Mouse (Mus musculus) heart, adult 10 weeks (tissue): ENCODE measurements around the gene AF067063. TPM values are rescaled to one million over a fixed set of nuclear protein-coding genes. Genes with fewer than 3 reads are reported as not detected.

Source experiments
- polyA plus RNA-seq: library from polyadenylated mRNA; stranded (reverse); fragments of 350-450 nt; fragmentation: Illumina TruSeq; extraction: RNeasy Lipid Tissue Mini Kit (QIAGEN cat#74804); gene quantifications from one replicate; pipeline ENCODE4 v1.2.3, GENCODE M21; 2014; ENCODE audit warnings: low read depth, low replicate concordance

AF067063 gene
- not detected for polyA plus RNA-seq

GRCm38 (mm10) chr13:119830116-119830515 lies at the start of gene AF067063:
TSS of gene AF067063 (minus strand) at chr13:119830216.

DNA sequence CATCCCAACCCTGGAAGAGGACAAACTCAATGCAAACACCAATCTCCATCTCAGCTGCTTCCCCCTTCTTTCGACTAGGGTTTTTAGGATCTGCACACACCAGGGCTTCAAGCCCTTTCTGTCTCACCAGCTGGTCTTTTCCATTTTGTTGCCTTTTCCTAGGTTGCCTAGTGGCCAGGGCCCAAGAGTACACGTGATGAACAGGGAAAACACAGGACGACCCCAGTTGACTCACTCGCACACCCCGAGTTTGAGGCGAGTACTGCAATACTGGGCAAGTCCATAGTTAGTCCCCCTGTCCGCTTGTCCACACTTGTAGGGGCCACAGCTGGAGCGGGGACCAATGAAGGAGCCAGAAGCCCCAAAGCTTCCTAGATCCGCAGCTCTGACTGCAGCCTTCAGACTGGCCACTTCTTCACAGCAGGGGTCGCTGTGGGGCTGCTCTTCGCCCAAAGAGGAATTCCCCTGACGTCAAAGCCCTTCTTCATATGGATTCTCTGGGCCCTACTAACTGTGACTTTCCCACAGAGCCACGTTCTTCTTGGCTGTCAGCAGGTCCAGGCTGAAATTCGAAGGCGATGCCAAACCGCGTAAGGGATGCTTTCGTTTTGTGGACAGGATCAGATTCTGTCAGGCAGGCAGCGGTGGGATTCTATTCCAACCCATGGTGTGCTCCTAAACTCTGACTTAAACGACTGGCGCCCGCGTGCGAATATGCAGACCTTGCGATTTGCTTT lies 5.5 kb upstream of the AF067063 start, which contains the start of gene D13Ertd608e:
D13Ertd608e (plus strand) TSS at position 687 of the 737 bp plus-strand sequence.

DNA sequence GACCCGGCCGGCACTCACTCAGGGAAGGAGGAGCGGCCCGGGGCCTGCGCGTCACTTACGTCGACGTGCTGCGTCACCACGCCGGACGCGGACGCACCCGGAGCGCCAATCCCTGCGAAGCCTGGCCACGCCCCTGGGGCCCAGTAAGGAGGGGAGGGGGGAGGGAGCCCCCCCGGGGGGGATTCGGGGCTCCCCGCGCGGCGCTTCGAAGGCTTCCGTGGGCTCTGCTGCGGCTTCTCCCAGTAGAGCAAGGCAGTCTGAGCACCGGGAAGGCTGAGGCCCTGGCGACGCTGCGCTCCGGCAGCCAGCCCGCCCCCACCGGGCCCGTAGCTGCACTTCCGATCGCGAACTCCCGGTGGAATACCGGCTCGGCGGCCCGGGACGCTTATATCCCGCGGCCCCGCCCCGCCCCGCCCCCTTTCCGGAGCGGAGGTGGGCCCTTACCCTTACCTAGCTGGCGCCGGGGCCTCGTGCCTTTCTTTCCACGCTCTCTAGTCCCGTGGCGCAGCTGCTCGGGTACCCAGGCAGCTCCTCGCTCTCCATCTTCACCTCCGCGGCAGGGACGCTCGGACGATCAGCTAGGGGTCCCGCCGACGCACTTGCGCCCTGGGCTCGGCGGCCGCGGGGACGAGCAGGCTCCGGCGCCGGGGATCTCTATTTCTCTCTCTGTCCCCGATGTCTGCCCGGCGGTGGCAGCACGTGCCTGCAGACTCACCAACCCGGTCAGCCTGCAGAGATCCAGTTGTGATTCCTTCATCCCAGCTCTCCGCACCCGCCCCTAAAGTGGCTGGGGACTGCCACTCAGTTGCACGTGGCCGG lies 39.0 kb downstream of the AF067063 start, which contains the start of gene Zfp131:
Zfp131 (minus strand) TSS at position 129 of the 819 bp plus-strand sequence.

Other genes with a start within 250 kb of the AF067063 start
- gene Ccl28, start 206.4 kb downstream of the AF067063 start, polyA plus RNA-seq, result 0.34 TPM
- 34.6 TPM for gene Hmgcs1, start 139.8 kb downstream of the AF067063 start, polyA plus RNA-seq
- 2.5 TPM for gene Nim1k, start 74.3 kb downstream of the AF067063 start, polyA plus RNA-seq
- 21.4 TPM for gene Zfp131, start 39.3 kb downstream of the AF067063 start, polyA plus RNA-seq
- not detected for gene D13Ertd608e, start 5.8 kb upstream of the AF067063 start, polyA plus RNA-seq
- gene Tcstv1, start 64.6 kb upstream of the AF067063 start, polyA plus RNA-seq, result not detected
- gene Gm21761, start 99.1 kb upstream of the AF067063 start, polyA plus RNA-seq, result not detected
- gene B020031M17Rik, start 120.6 kb upstream of the AF067063 start, polyA plus RNA-seq, result not detected
- not detected for gene Gm36079, start 196.8 kb upstream of the AF067063 start, polyA plus RNA-seq
- gene Gm21188, start 222.0 kb upstream of the AF067063 start, polyA plus RNA-seq, result 0.21 TPM